Mouse (Mus musculus) stomach, postnatal 0 days (tissue): ENCODE data around the gene Tbcd. TPM values are rescaled to one million over a fixed set of nuclear protein-coding genes. Genes with fewer than 3 reads are reported as not detected.

Source experiments
- ATAC-seq: fragments of 200-750 bp; cut with Nextera tagmentation; 2 replicates; pipeline ENCODE4 v1.8.0; 2017; ENCODE audit not compliant: low FRiP score, low TSS enrichment
- DNase-seq: peaks from one replicate; pipeline ENCODE4 v3.0.0-alpha.2; 2016; ENCODE audit warnings: low spot score
- H3K27ac ChIP-seq: fragments of 300-500 bp; sonication (generic); replicated peaks from 2 replicates; pipeline ENCODE4 v1.5.1; 2014; ENCODE audit warnings: mild to moderate bottlenecking, control low read depth
- H3K27me3 ChIP-seq: fragments of 300-500 bp; sonication (generic); 2 replicates; pipeline ENCODE4 v1.6.1; 2014; ENCODE audit warnings: low read length; ENCODE audit not compliant: control insufficient read depth, insufficient read depth
- H3K36me3 ChIP-seq: fragments of 300-500 bp; sonication (generic); 2 replicates; pipeline ENCODE4 v1.6.1; 2014; ENCODE audit warnings: low read length, mixed read lengths; ENCODE audit not compliant: control insufficient read depth, insufficient read depth
- H3K4me1 ChIP-seq: fragments of 300-500 bp; sonication (generic); replicated peaks from 2 replicates; pipeline ENCODE4 v1.6.1; 2014; ENCODE audit warnings: antibody characterized with exemption; ENCODE audit not compliant: control insufficient read depth, insufficient read depth
- H3K4me2 ChIP-seq: fragments of 300-500 bp; sonication (generic); replicated peaks from 2 replicates; pipeline ENCODE4 v1.6.1; 2014; ENCODE audit warnings: low read depth, mild to moderate bottlenecking, control low read depth, moderate library complexity
- H3K4me3 ChIP-seq: fragments of 300-500 bp; sonication (generic); 2 replicates; pipeline ENCODE4 v1.5.1; 2014; ENCODE audit warnings: low read depth, low read length, control low read depth
- H3K9ac ChIP-seq: fragments of 300-500 bp; sonication (generic); 2 replicates; pipeline ENCODE4 v1.6.1; 2014; ENCODE audit warnings: mild to moderate bottlenecking, low read length, control low read depth, mixed read lengths
- H3K9me3 ChIP-seq: fragments of 300-500 bp; sonication (generic); 2 replicates; pipeline ENCODE4 v1.6.1; 2016; ENCODE audit warnings: low read length; ENCODE audit not compliant: control insufficient read depth
- CTCF ChIP-seq: IDR thresholded peaks from 2 replicates; pipeline ENCODE4 v1.5.1; 2016; ENCODE audit warnings: antibody characterized with exemption, low read depth, mild to moderate bottlenecking, moderate library complexity
- EP300 ChIP-seq: optimal IDR thresholded peaks from 2 replicates; pipeline ENCODE3; 2016; ENCODE audit warnings: antibody characterized with exemption
- WGBS: fragments of 180-500 bp; shearing (Covaris S2); extraction: QIAGEN DNeasy Blood & Tissue Kit; methylation state at CpG from one replicate; pipeline ENCODE4 v1.1.7; 2014; 5-methylcytosine and 5-hydroxymethylcytosine counted together
- polyA plus RNA-seq: library from polyadenylated mRNA; unstranded; fragments of >200 nt; fragmentation: Nextera tagmentation; extraction: Ambion mirVana; gene quantifications from 2 replicates; pipeline ENCODE4 v1.2.1, GENCODE M21; 2015

The Tbcd gene
- polyA plus RNA-seq, 1 experiment from 2014 or later = 36.8 TPM

DNA sequence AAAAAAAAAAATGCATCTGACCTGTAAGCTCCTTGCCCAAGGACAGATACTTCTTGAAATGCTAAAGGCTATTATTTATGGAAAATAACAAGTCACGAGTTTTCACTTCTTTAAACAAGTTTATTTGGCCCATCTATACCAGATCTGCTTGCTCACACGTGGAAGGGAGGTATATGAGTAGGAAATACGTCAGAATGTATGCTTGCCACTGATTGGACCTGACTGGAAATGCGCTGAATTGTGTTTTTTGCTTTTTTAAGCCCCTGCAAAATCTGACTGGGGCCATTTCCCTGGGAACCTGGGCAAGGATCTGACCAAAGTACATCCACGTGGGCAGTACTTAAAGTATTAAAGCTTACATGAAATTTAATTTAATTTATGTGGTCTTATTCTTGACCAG, 31.4 kb upstream of the Tbcd start:
- ATAC-seq (no peak), DNase-seq (no peak)
- no peaks in the 10 kb centered on the region for H3K4me1 ChIP-seq
- no peak for TF ChIP-seq CTCF
- H3K27me3 ChIP-seq = no peaks in the 10 kb centered on the region
- peak overlapping the region; percentile 90 for H3K4me2 ChIP-seq
- no peak overlapping the region for H3K27ac ChIP-seq
- no peaks in the 10 kb centered on the region for H3K36me3 ChIP-seq
- no peaks in the 10 kb centered on the region for H3K9me3 ChIP-seq
- 50% methylated on average over 5 of the region's 5 CpGs for WGBS
- no peak overlapping the region for H3K9ac ChIP-seq
- H3K4me3 ChIP-seq = no peak overlapping the region

- Histone ChIP-seq H3K27me3 (no peaks in the 10 kb centered on the region), H3K4me1 (no peaks in the 10 kb centered on the region), H3K36me3 (no peaks in the 10 kb centered on the region), H3K4me2 (peak within 1 kb of the TSS; percentile 90), H3K9me3 (no peaks in the 10 kb centered on the region), H3K27ac (peak within 1 kb of the TSS; percentile 46; the same call in 1 of the 2 replicates), H3K9ac (peak within 1 kb of the TSS; percentile 75), H3K4me3 (peak within 1 kb of the TSS; percentile 71)
- DNase-seq = peak; percentile 100
- WGBS = under 1% methylated on average over 28 of the region's 28 CpGs
- peak; percentile 64 for TF ChIP-seq CTCF
- no peak for TF ChIP-seq EP300
- peak; percentile 100 for ATAC-seq
Observed at GRCm38 (mm10) chr11:121420830-121421552, 30.8 kb upstream of the Tbcd start, which contains the start of gene Fn3krp. Fn3krp (plus strand) TSS chr11:121421401.

DNA sequence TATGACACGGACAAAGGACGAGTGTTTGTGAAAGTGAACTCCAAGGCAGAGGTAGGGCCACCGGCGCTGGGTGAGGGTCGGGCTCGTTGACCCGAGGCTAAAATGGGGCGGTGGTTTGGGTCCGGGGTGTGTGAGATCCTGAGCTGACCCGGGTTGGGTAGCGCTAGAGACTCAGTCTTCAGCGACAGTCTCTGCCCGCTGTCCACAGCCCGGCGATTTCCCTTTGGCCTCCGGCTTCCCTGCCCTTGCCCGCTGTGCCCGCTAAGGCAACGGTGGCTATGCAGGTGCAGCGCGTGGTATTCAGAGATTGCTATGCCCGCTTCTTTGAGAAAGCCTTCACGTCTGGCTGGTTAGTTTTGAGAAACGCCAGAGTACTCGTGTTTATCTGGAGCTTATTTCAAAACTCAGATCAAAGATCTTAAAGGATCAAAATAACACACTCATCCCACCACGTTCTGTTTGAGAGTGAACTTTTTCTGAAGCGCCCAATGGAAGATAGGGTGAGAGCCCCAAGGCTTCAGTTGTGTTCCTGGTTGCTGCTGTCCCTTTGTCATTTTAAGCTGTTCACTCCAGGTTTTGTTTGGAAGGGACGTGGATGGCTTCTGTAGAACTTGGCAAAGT, 30.1 kb upstream of the Tbcd start:
- TF ChIP-seq CTCF (no peak), EP300 (no peak)
- peak overlapping the region; percentile 71 for H3K4me3 ChIP-seq
- H3K9me3 ChIP-seq = no peaks in the 10 kb centered on the region
- ATAC-seq = peak; percentile 59; the same call in 1 of the 2 replicates
- H3K4me2 ChIP-seq = peak overlapping the region; percentile 90
- no peak for DNase-seq
- peak overlapping the region; percentile 46; the same call in 1 of the 2 replicates for H3K27ac ChIP-seq
- H3K4me1 ChIP-seq = no peaks in the 10 kb centered on the region
- no peaks in the 10 kb centered on the region for H3K27me3 ChIP-seq
- H3K36me3 ChIP-seq = no peaks in the 10 kb centered on the region
- peak overlapping the region; percentile 75 for H3K9ac ChIP-seq
- WGBS = under 1% methylated on average over 28 of the region's 28 CpGs

DNA sequence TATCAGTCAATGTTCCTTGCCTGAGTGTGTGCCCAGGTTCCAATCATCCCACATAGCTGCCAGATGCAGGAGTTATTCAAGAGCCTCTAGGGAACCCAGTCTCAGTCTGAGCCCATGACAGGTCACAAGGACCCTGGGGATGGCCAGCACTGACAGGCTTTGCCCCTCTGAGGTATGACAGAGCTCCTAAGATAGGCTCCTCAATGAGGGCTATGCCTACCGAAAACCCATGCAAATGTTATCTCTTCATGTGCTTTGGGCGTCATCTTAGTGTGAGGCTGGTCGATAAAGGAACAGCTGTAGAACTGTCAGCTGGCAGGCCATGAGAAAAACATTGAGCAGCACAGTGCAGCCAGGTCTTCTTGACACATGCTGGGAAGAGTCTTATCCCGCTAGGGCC, 18.4 kb upstream of the Tbcd start:
- Histone ChIP-seq H3K4me3 (no peak overlapping the region), H3K4me2 (no peak overlapping the region), H3K27me3 (no peaks in the 10 kb centered on the region), H3K4me1 (no peaks in the 10 kb centered on the region; the same call in 1 of the 2 replicates), H3K36me3 (no peaks in the 10 kb centered on the region; the same call in 1 of the 2 replicates), H3K9me3 (no peaks in the 10 kb centered on the region), H3K9ac (no peak overlapping the region), H3K27ac (no peak overlapping the region)
- 82% methylated on average over 4 of the region's 4 CpGs for WGBS
- TF ChIP-seq CTCF = no peak
- ATAC-seq (no peak), DNase-seq (no peak)

- TF ChIP-seq CTCF = no peak
- no peak for TF ChIP-seq EP300
- no peak within 1 kb of the TSS; the same call in 1 of the 2 replicates for H3K27ac ChIP-seq
- no peaks in the 10 kb centered on the region for H3K36me3 ChIP-seq
- DNase-seq (peak; percentile 89), ATAC-seq (peak; percentile 88)
- H3K4me3 ChIP-seq = peak within 1 kb of the TSS; percentile 41
- H3K9ac ChIP-seq = peak within 1 kb of the TSS; percentile 8; the same call in 1 of the 2 replicates
- 5% methylated on average over 30 of the region's 30 CpGs for WGBS
- H3K9me3 ChIP-seq = no peaks in the 10 kb centered on the region
- peak within 1 kb of the TSS; percentile 77 for H3K4me2 ChIP-seq
- H3K27me3 ChIP-seq = no peaks in the 10 kb centered on the region
- H3K4me1 ChIP-seq = no peaks in the 10 kb centered on the region; the same call in 1 of the 2 replicates
Observed at GRCm38 (mm10) chr11:121434156-121435155, 17.3 kb upstream of the Tbcd start, which contains the start of gene Fn3k. Fn3k (plus strand) TSS chr11:121434913.
